Mouse (Mus musculus) lung, embryonic 16.5 days (tissue): Measurements from ENCODE around the gene Itih2. TPM values are rescaled to one million over a fixed set of nuclear protein-coding genes. Genes with fewer than 3 reads are reported as not detected.

Source experiments
- ATAC-seq: fragments of 200-750 bp; cut with Nextera tagmentation; 2 replicates; pipeline ENCODE4 v1.8.0; 2017; ENCODE audit warnings: low read depth, mild to moderate bottlenecking, moderate library complexity
- H3K27ac ChIP-seq: fragments of 300-500 bp; sonication (generic); 2 replicates; pipeline ENCODE4 v1.5.1; 2014; ENCODE audit warnings: mild to moderate bottlenecking, control low read depth, low read length
- H3K27me3 ChIP-seq: fragments of 300-500 bp; sonication (generic); 2 replicates; pipeline ENCODE4 v1.6.1; 2014; ENCODE audit warnings: low read depth, low read length, mixed read lengths; ENCODE audit not compliant: control insufficient read depth, insufficient read depth
- H3K36me3 ChIP-seq: fragments of 300-500 bp; sonication (generic); 2 replicates; pipeline ENCODE4 v1.6.1; 2014; ENCODE audit warnings: low read length; ENCODE audit not compliant: control insufficient read depth, insufficient read depth
- H3K4me1 ChIP-seq: fragments of 300-500 bp; sonication (generic); replicated peaks from 2 replicates; pipeline ENCODE4 v1.6.1; 2014; ENCODE audit warnings: low read length, mixed read lengths; ENCODE audit not compliant: control insufficient read depth, insufficient read depth
- H3K4me2 ChIP-seq: fragments of 300-500 bp; sonication (generic); 2 replicates; pipeline ENCODE4 v1.6.1; 2014; ENCODE audit warnings: low read depth, low read length, control low read depth
- H3K4me3 ChIP-seq: fragments of 300-500 bp; sonication (generic); 2 replicates; pipeline ENCODE4 v1.5.1; 2014; ENCODE audit warnings: mild to moderate bottlenecking, low read length, control low read depth
- H3K9ac ChIP-seq: fragments of 300-500 bp; sonication (generic); 2 replicates; pipeline ENCODE4 v1.6.1; 2014; ENCODE audit warnings: low read length, control low read depth
- H3K9me3 ChIP-seq: fragments of 300-500 bp; sonication (generic); 2 replicates; pipeline ENCODE4 v1.6.1; 2016; ENCODE audit warnings: low read length; ENCODE audit not compliant: control insufficient read depth
- WGBS: fragments of 180-500 bp; shearing (Covaris S2); extraction: QIAGEN DNeasy Blood & Tissue Kit; methylation state at CpG from one replicate; pipeline ENCODE4 v1.1.7; 2014; 5-methylcytosine and 5-hydroxymethylcytosine counted together
- polyA plus RNA-seq: library from polyadenylated mRNA; unstranded; fragments of >200 nt; fragmentation: Nextera tagmentation; extraction: Ambion mirVana; gene quantifications from 2 replicates; pipeline ENCODE4 v1.2.1, GENCODE M21; 2015

The Itih2 gene
- polyA plus RNA-seq, 1 experiment from 2014 or later, result 3.9 TPM

- no peak for ATAC-seq
- 80% methylated on average over 5 of the region's 5 CpGs for WGBS
Observed at GRCm38 (mm10) chr2:10127471-10127870, 3.7 kb downstream of the Itih2 start.

GRCm38 (mm10) chr2:10126122-10126521 is 5.1 kb downstream of the Itih2 start:
- Histone ChIP-seq H3K4me1 (0 out of 2 replicates have a peak, but pooled peaks cover 5% of the 10 kb centered on the region), H3K27ac (no peak overlapping the region), H3K27me3 (no peaks in the 10 kb centered on the region), H3K9ac (no peak overlapping the region), H3K9me3 (no peaks in the 10 kb centered on the region), H3K36me3 (no peaks in the 10 kb centered on the region), H3K4me2 (no peak overlapping the region), H3K4me3 (no peak overlapping the region)
- ATAC-seq, result no peak
- WGBS, result 80% methylated on average over 4 of the region's 4 CpGs

More at GRCm38 (mm10) chr2:10127471-10127870, 3.7 kb downstream of the Itih2 start:
- no peak overlapping the region for H3K27ac ChIP-seq
- no peak overlapping the region for H3K4me3 ChIP-seq
- H3K4me1 ChIP-seq, result 0 out of 2 replicates have a peak, but pooled peaks cover 5% of the 10 kb centered on the region
- no peaks in the 10 kb centered on the region for H3K36me3 ChIP-seq
- H3K27me3 ChIP-seq, result no peaks in the 10 kb centered on the region
- no peak overlapping the region for H3K4me2 ChIP-seq
- H3K9ac ChIP-seq, result no peak overlapping the region
- no peaks in the 10 kb centered on the region for H3K9me3 ChIP-seq

- WGBS, result 61% methylated on average over 3 of the region's 3 CpGs
- Histone ChIP-seq H3K4me1 (no peaks in the 10 kb centered on the region), H3K4me2 (no peak overlapping the region), H3K9ac (no peak overlapping the region), H3K9me3 (no peaks in the 10 kb centered on the region), H3K4me3 (no peak overlapping the region), H3K36me3 (no peaks in the 10 kb centered on the region), H3K27ac (no peak overlapping the region), H3K27me3 (no peaks in the 10 kb centered on the region)
- no peak for ATAC-seq
Observed at GRCm38 (mm10) chr2:10121826-10122225, 9.4 kb downstream of the Itih2 start.

GRCm38 (mm10) chr2:10119276-10119675 is 11.9 kb downstream of the Itih2 start:
- no peak for ATAC-seq
- Histone ChIP-seq H3K36me3 (no peaks in the 10 kb centered on the region), H3K9ac (no peak overlapping the region), H3K9me3 (no peaks in the 10 kb centered on the region), H3K4me1 (no peaks in the 10 kb centered on the region), H3K27ac (no peak overlapping the region), H3K4me3 (no peak overlapping the region), H3K27me3 (no peaks in the 10 kb centered on the region), H3K4me2 (no peak overlapping the region)
- WGBS, result 73% methylated on average over 8 of the region's 8 CpGs

GRCm38 (mm10) chr2:10118751-10119150 is 12.4 kb downstream of the Itih2 start:
- H3K9ac ChIP-seq, result no peak overlapping the region
- H3K9me3 ChIP-seq, result no peaks in the 10 kb centered on the region
- H3K36me3 ChIP-seq, result no peaks in the 10 kb centered on the region
- no peaks in the 10 kb centered on the region for H3K27me3 ChIP-seq
- no peaks in the 10 kb centered on the region for H3K4me1 ChIP-seq
- ATAC-seq, result no peak
- no peak overlapping the region for H3K4me2 ChIP-seq
- 60% methylated on average over 1 of the region's 1 CpGs for WGBS
- no peak overlapping the region for H3K4me3 ChIP-seq
- H3K27ac ChIP-seq, result no peak overlapping the region

- Histone ChIP-seq H3K27ac (no peak overlapping the region), H3K9me3 (no peaks in the 10 kb centered on the region), H3K9ac (no peak overlapping the region), H3K4me2 (no peak overlapping the region), H3K4me1 (no peaks in the 10 kb centered on the region), H3K27me3 (no peaks in the 10 kb centered on the region), H3K36me3 (no peaks in the 10 kb centered on the region), H3K4me3 (no peak overlapping the region)
- ATAC-seq, result no peak
- 63% methylated on average over 6 of the region's 6 CpGs for WGBS
Observed at GRCm38 (mm10) chr2:10108535-10109189, 22.5 kb downstream of the Itih2 start.

- H3K27ac ChIP-seq, result no peak overlapping the region
- H3K4me2 ChIP-seq, result no peak overlapping the region
- no peaks in the 10 kb centered on the region for H3K27me3 ChIP-seq
- no peaks in the 10 kb centered on the region for H3K9me3 ChIP-seq
- no peak overlapping the region for H3K9ac ChIP-seq
- WGBS, result 33% methylated on average over 6 of the region's 6 CpGs
- H3K4me1 ChIP-seq, result no peaks in the 10 kb centered on the region
- no peak overlapping the region for H3K4me3 ChIP-seq
- no peaks in the 10 kb centered on the region for H3K36me3 ChIP-seq
- ATAC-seq, result no peak
Observed at GRCm38 (mm10) chr2:10101180-10101579, 30.0 kb downstream of the Itih2 start.

GRCm38 (mm10) chr2:10100471-10100870 is 30.7 kb downstream of the Itih2 start:
- H3K9me3 ChIP-seq, result no peaks in the 10 kb centered on the region
- H3K9ac ChIP-seq, result no peak overlapping the region
- H3K27me3 ChIP-seq, result no peaks in the 10 kb centered on the region
- no peaks in the 10 kb centered on the region for H3K4me1 ChIP-seq
- H3K4me3 ChIP-seq, result no peak overlapping the region
- no peak for ATAC-seq
- WGBS, result 65% methylated on average over 2 of the region's 2 CpGs
- H3K36me3 ChIP-seq, result no peaks in the 10 kb centered on the region
- H3K27ac ChIP-seq, result no peak overlapping the region
- no peak overlapping the region for H3K4me2 ChIP-seq

GRCm38 (mm10) chr2:10098598-10099215 is 32.5 kb downstream of the Itih2 start:
- WGBS, result 30% methylated on average over 9 of the region's 9 CpGs
- no peak for ATAC-seq

More at GRCm38 (mm10) chr2:10098598-10099215, 32.5 kb downstream of the Itih2 start:
- no peaks in the 10 kb centered on the region for H3K36me3 ChIP-seq
- H3K4me3 ChIP-seq, result no peak overlapping the region
- H3K4me2 ChIP-seq, result no peak overlapping the region
- H3K4me1 ChIP-seq, result no peaks in the 10 kb centered on the region
- no peaks in the 10 kb centered on the region for H3K27me3 ChIP-seq
- H3K27ac ChIP-seq, result no peak overlapping the region
- no peaks in the 10 kb centered on the region for H3K9me3 ChIP-seq
- no peak overlapping the region for H3K9ac ChIP-seq
